Mouse (Mus musculus): ENCODE data around the gene Atp6v0e2. TPM values are rescaled to one million over a fixed set of nuclear protein-coding genes. Genes with fewer than 3 reads are reported as not detected.
A peak's percentile ranks its signal among the peaks of the same experiment; 100 is the strongest.

Atp6v0e2 gene
- total RNA-seq, 2 experiments from 2014 or later = 520 to 530 TPM

- intact Hi-C loops (cut with DNase I) = no loop called here
- no peak for DNase-seq (ENCODE audit: low spot score in 2 of 2)
Measured at GRCm38 (mm10) chr6:48568036-48568984, 30.9 kb downstream of the Atp6v0e2 start.

GRCm38 (mm10) chr6:48569065-48569807, 31.8 kb downstream of the Atp6v0e2 start:
- intact Hi-C loops (cut with DNase I) = no loop called here
- no peak for DNase-seq (ENCODE audit: low spot score in 2 of 2)

- DNase-seq (ENCODE audit: low spot score in 2 of 2) = no peak
- intact Hi-C loops (cut with DNase I) = no loop called here
Measured at GRCm38 (mm10) chr6:48572014-48572413, 34.6 kb downstream of the Atp6v0e2 start.

DNA sequence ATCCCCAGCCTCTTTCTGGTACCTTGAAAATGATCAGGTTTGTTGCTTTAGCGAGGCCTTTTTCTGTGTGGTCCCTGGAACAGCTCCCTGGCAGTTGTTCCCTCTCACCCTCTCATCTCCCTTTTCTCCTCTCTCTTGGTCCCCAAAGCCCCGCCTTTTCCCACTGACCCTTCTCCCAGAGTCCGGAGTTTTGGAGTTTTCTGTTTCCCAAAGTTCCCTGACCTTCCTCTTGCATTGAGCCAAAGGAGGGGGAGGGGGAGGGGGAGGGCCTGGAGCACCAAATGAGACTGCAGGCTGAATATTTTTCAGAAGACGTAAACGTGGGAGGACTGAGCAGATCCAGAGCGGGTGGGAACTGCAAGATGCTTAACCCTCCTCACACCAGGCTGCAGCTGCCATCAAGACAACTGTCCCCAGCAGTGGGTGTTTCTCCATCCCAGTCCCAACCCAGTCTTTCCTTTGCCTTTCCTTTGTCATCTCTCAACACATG, 35.2 kb downstream of the Atp6v0e2 start, which contains the start of gene Rarres2:
Rarres2 (minus strand) TSS at position 218 of the 490 bp plus-strand sequence.
- intact Hi-C loops (cut with DNase I) = no loop called here
- no peak for DNase-seq (ENCODE audit: low spot score in 2 of 2)

DNA sequence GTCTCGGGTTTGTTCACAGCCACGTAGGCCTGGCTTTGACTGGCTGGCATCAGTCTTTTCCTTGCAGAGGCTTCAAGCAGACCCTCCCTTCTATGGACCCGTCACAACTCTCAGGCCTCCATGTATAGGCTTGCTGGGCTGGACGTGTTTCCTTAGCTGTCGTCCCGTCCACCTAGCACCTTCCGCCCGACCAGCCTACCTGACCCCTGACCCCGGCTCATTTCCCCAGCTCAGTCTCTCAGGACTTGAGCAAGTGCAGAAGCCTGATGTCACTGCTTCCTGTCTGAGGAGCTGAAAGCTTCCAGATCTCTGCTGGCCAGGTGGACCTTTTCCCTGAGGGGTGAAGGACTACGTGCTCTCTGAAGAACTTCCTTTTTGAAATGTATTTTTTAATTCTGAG, 35.9 kb downstream of the Atp6v0e2 start:
- intact Hi-C loops (cut with DNase I) = no loop called here
- no peak for DNase-seq (ENCODE audit: low spot score in 2 of 2)

GRCm38 (mm10) chr6:48573981-48574380, 36.6 kb downstream of the Atp6v0e2 start:
- intact Hi-C loops (cut with DNase I) = no loop called here

GRCm38 (mm10) chr6:48578736-48579135, 41.3 kb downstream of the Atp6v0e2 start:
- DNase-seq (ENCODE audit: low spot score in 2 of 2) = no peak
- intact Hi-C loops (cut with DNase I) = no loop called here

More at GRCm38 (mm10) chr6:48573981-48574380, 36.6 kb downstream of the Atp6v0e2 start:
- no peak for DNase-seq (ENCODE audit: low spot score in 2 of 2)

DNA sequence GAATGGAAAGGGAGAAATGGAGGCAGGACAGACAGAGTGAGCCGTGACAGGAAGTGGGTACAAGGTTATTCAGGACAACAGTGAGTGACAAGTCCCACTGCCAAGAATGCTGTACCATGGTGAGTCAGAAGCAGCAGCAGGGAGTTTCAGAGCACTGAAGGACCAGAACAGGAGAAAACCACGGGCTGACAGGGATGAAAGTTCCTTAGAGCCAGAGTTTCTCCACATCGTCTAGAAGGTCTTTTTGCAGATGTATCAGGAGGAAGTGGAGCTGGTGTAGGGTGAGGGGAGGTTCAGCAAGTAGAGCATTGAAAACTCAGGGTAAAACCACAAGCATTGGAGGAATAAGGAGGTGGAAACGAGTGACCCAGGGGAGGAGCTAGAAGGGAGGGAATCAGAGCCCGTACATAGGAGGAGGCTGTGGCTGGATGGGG, 41.8 kb downstream of the Atp6v0e2 start:
- intact Hi-C loops (cut with DNase I) = no loop called here
- no peak for DNase-seq (ENCODE audit: low spot score in 2 of 2)

DNA sequence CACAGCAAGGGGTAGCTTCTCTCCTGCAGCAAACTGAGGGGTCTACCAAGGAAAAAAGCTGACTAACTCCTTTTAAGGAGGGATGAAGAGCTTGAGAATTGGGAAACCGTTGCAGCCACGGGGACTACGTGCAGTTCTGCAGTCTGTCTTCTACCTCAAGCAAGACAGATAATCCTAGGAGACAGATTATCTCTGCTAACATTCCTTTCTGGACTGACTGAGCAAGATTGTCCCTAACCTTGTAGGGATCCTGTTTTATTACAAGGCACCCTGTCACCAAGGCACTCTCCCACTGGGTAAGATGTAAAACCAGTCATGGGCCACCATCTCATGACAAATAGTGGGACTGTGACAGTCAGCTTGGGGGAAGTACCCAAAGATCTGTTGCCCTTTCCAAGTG, 43.8 kb downstream of the Atp6v0e2 start:
- intact Hi-C loops (cut with DNase I) = no loop called here
- DNase-seq (ENCODE audit: low spot score in 2 of 2) = no peak

- intact Hi-C loops (cut with DNase I) = loop anchor here (2.0 kb wide), 1 partner anchor 61 kb away; no protein-coding TSS in a partner anchor
- DNase-seq (ENCODE audit: low spot score in 2 of 2) = peak; percentile 68 to 73
Measured at GRCm38 (mm10) chr6:48582037-48582436, 44.6 kb downstream of the Atp6v0e2 start.

GRCm38 (mm10) chr6:48589194-48589750, 51.9 kb downstream of the Atp6v0e2 start, which contains the start of gene Gm45021:
Gm45021 (plus strand) TSS chr6:48589610.
- intact Hi-C loops (cut with DNase I) = no loop called here
- DNase-seq (ENCODE audit: low spot score in 2 of 2) = no peak

Other genes starting within 250 kb of the Atp6v0e2 start
- 10 to 100 TPM; 46.8 to 49.9 TPM for gene Krba1, start 142.0 kb upstream of the Atp6v0e2 start, total RNA-seq (2021)
- gene Zfp467, start 91.8 kb upstream of the Atp6v0e2 start, total RNA-seq (2021) = 10 to 100 TPM; 15.8 to 21.2 TPM
- under 1 TPM; 0.59 to 0.64 TPM for gene Sspo, start 89.4 kb upstream of the Atp6v0e2 start, total RNA-seq (2021)
- 10 to 100 TPM; 29.0 to 30.6 TPM for gene Lrrc61, start 17.2 kb downstream of the Atp6v0e2 start, total RNA-seq (2021)
- 10 to 100 TPM; 10.3 to 10.9 TPM for gene Rarres2, start 35.2 kb downstream of the Atp6v0e2 start, total RNA-seq (2021)
- not detected for gene Gm45021, start 52.0 kb downstream of the Atp6v0e2 start, total RNA-seq (2021)
- gene Repin1, start 56.3 kb downstream of the Atp6v0e2 start, total RNA-seq (2021) = 10 to 100 TPM; 34.0 to 36.7 TPM
- gene Gm44965, start 56.3 kb downstream of the Atp6v0e2 start, total RNA-seq (2021) = not detected
- gene Zfp775, start 64.4 kb downstream of the Atp6v0e2 start, total RNA-seq (2021) = 1 to 10 TPM; 6.0 to 7.4 TPM
- gene AI854703, start 89.1 kb downstream of the Atp6v0e2 start, total RNA-seq (2021) = 10 to 100 TPM; 15.6 to 18.4 TPM
- under 1 TPM; 0.97 to 0.99 TPM for gene Gimap8, start 109.6 kb downstream of the Atp6v0e2 start, total RNA-seq (2021)
- 1 to 10 TPM in 1 of 2 experiments, under 1 TPM in 1; 0.83 to 1.4 TPM for gene Gimap9, start 138.5 kb downstream of the Atp6v0e2 start, total RNA-seq (2021)
- under 1 TPM; 0.40 to 0.90 TPM for gene Gimap4, start 146.9 kb downstream of the Atp6v0e2 start, total RNA-seq (2021)
- gene Gimap6, start 170.6 kb downstream of the Atp6v0e2 start, total RNA-seq (2021) = 1 to 10 TPM; 6.4 to 6.5 TPM
- 1 to 10 TPM in 1 of 2 experiments, not detected in 1; 1.4 TPM for gene Gm28053, start 181.0 kb downstream of the Atp6v0e2 start, total RNA-seq (2021)
- gene Gimap7, start 181.0 kb downstream of the Atp6v0e2 start, total RNA-seq (2021) = not detected
- 1 to 10 TPM; 2.2 TPM for gene Gimap1, start 201.4 kb downstream of the Atp6v0e2 start, total RNA-seq (2021)
- gene Gimap5, start 208.6 kb downstream of the Atp6v0e2 start, total RNA-seq (2021) = 1 to 10 TPM in 1 of 2 experiments, under 1 TPM in 1; 0.77 to 1.5 TPM
- not detected for gene Gimap3, start 233.2 kb downstream of the Atp6v0e2 start, total RNA-seq (2021)

Data from left cerebral cortex, postnatal 14 days (tissue).